ENCODE assay signal across 13 mouse cellular contexts in genomic region chr9:15477556-15477955, GRCm38 (mm10). TPM values are rescaled to one million over a fixed set of nuclear protein-coding genes. Genes with fewer than 3 reads are reported as not detected.
A peak's percentile ranks its signal among the peaks of the same experiment; 100 is the strongest.
DNase-seq lines count a peak whose midpoint lies in the region; ATAC-seq and TF ChIP-seq lines count a peak whose summit lies in the region.
"Had no signal": no experiment of that assay in that cellular context is flagged by ENCODE, and none has a peak within 500 bp of the region (broad histone marks: within the 10 kb centered on the region; RNA-seq: fewer than 3 reads in every experiment).

No protein-coding gene starts in this region.

- H3K27ac ChIP-seq in gastrocnemius, adult 2 months, result no peak overlapping the region
- H3K27ac ChIP-seq in liver, postnatal 0 days (ENCODE audit: low read depth), result no peak overlapping the region
- H3K27ac ChIP-seq: neural tube, embryonic 13.5 days had no signal

- no peaks in the 10 kb centered on the region for H3K36me3 ChIP-seq in liver, postnatal 0 days (replicated peaks; ENCODE audit: insufficient read depth, low read length)
- H3K36me3 ChIP-seq: G1E; neural tube, embryonic 13.5 days had no signal

- no peaks in the 10 kb centered on the region for H3K27me3 ChIP-seq in liver, postnatal 0 days (ENCODE audit: insufficient read depth, low read length)
- H3K27me3 ChIP-seq: neural tube, embryonic 13.5 days had no signal

- no peaks in the 10 kb centered on the region for H3K4me1 ChIP-seq in liver, postnatal 0 days (ENCODE audit: insufficient read depth)
- H3K4me1 ChIP-seq: neural tube, embryonic 13.5 days had no signal

- no peak for TF ChIP-seq CTCF in gastrocnemius, adult 2 months (IDR thresholded peaks at IDR 0.05)
- no peak for TF ChIP-seq CTCF in liver, postnatal 0 days (IDR thresholded peaks at IDR 0.05; ENCODE audit: low read depth)

- DNase-seq in gastrocnemius, adult 2 months, result peak; percentile 58
- DNase-seq in gastrocnemius, adult 18-20 months (ENCODE audit: low spot score), result no peak
- DNase-seq in liver, postnatal 0 days, result peak; percentile 9
- no peak for DNase-seq in liver
- peak; percentile 41 for DNase-seq in cerebellum, adult 8-10 months
- peak; percentile 28 to 42 for DNase-seq in gastrocnemius, postnatal 36 days
- no peak for DNase-seq in urinary bladder, postnatal 25 days (ENCODE audit: low spot score)
- DNase-seq: B cell, adult 2 months; thymus, adult 18-20 months had no signal

- intact Hi-C loops in gastrocnemius, adult 2 months (cut with DNase I), result no loop called here
- intact Hi-C loops in gastrocnemius, postnatal 36 days (cut with DNase I), result no loop called here

- no peak overlapping the region for H3K4me3 ChIP-seq in gastrocnemius, adult 2 months
- no peak overlapping the region for H3K4me3 ChIP-seq in liver, postnatal 0 days (ENCODE audit: low read depth, low read length)
- H3K4me3 ChIP-seq: neural tube, embryonic 13.5 days had no signal

- no peak for ATAC-seq in liver, postnatal 0 days
- no peak for ATAC-seq in CD4-positive, CD25-positive, alpha-beta regulatory T cell, adult 4 months
- ATAC-seq: midbrain, embryonic 16.5 days had no signal

- 80% methylated on average over 10 of the region's 10 CpGs for WGBS in liver, postnatal 0 days (ENCODE audit: insufficient replicate concordance)

- H3K4me2 ChIP-seq in liver, postnatal 0 days (ENCODE audit: low read depth, low read length), result no peak overlapping the region
- H3K4me2 ChIP-seq: neural tube, embryonic 13.5 days had no signal

- TF ChIP-seq EP300 in liver, postnatal 0 days (IDR thresholded peaks at IDR 0.05; ENCODE audit: low read depth), result no peak

- no peak overlapping the region for H3K9ac ChIP-seq in liver, postnatal 0 days (replicated peaks)
- H3K9ac ChIP-seq: neural tube, embryonic 13.5 days had no signal

- H3K9me3 ChIP-seq in liver, postnatal 0 days (ENCODE audit: low read length), result no peaks in the 10 kb centered on the region
- H3K9me3 ChIP-seq: G1E; neural tube, embryonic 13.5 days had no signal

RNA-seq across cellular contexts. Expression of gene Smco4, which starts 15.7 kb away (rescaled TPM):
- 10 to 100 TPM in 1 of 2 experiments, 1 to 10 TPM in 1; 6.8 to 15.0 TPM for total RNA-seq in gastrocnemius, adult 2 months (2021)
- 1 to 10 TPM; 9.3 to 9.5 TPM for total RNA-seq in gastrocnemius, adult 18-20 months (2021)
- 0.96 and 1.3 TPM in 2 replicates for polyA plus RNA-seq in liver, postnatal 0 days (2015; fragmentation: Nextera tagmentation; extraction: Ambion mirVana)
- 1 to 10 TPM; 8.2 to 9.0 TPM for total RNA-seq in gastrocnemius, postnatal 36 days (2021)
- 10 to 100 TPM; 10.5 to 25.1 TPM for polyA plus RNA-seq in CD4-positive, CD25-positive, alpha-beta regulatory T cell, adult 4 months (2017; shearing (Covaris generic))
- polyA plus RNA-seq: G1E had no signal

Comparison
In these comparisons a context has a peak if more than half of its experiments do, and no peak if none do; other contexts are left out.
1. DNase-seq: peak in gastrocnemius, adult 2 months (single experiment), liver, postnatal 0 days (single experiment), cerebellum, adult 8-10 months (single experiment) and gastrocnemius, postnatal 36 days (2 of 2); none in gastrocnemius, adult 18-20 months (single experiment), liver (single experiment) and urinary bladder, postnatal 25 days (single experiment).